Mouse (Mus musculus): ENCODE results near the gene Cd244a. TPM values are rescaled to one million over a fixed set of nuclear protein-coding genes. Genes with fewer than 3 reads are reported as not detected.

The Cd244a gene
- polyA plus RNA-seq, 1 experiment from 2014 or later, result not detected

DNA sequence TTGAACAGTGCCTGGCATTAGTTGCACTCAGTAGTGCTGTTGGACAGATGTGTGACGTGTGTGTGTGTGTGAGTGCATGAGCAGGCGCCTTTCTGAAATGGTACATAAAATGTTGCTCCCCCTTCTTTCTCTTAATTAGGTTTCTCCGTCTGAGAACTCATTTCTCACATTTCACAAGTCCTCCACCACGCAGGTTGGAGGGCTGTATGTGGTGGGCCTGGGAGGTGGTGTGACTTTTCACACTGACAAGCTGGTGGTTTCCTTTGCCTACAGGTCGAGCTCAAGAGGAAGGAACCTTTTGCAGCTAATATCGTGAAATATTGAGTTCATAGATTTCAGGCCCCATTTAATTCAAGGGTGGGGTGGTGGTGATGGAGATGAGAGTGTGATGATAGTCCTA is 70.2 kb downstream of the Cd244a start:
- no peaks in the 10 kb centered on the region for H3K9me3 ChIP-seq (ENCODE audit: control insufficient read depth, low read length)
- 87% methylated on average over 6 of the region's 6 CpGs for WGBS
- no peak for ATAC-seq (replicated peaks; ENCODE audit: low FRiP score)
- no peaks in the 10 kb centered on the region for H3K27me3 ChIP-seq (ENCODE audit: control insufficient read depth, insufficient read depth, low read length)
- no peak overlapping the region for H3K9ac ChIP-seq (ENCODE audit: low read length)
- H3K4me1 ChIP-seq (replicated peaks; ENCODE audit: control insufficient read depth, insufficient read depth, low read length), result no peaks in the 10 kb centered on the region
- DNase-seq (ENCODE audit: low spot score), result no peak
- H3K4me2 ChIP-seq (ENCODE audit: low read depth, low read length, severe bottlenecking), result no peak overlapping the region
- H3K36me3 ChIP-seq (ENCODE audit: control insufficient read depth, insufficient read depth, low read length), result no peaks in the 10 kb centered on the region
- no peak overlapping the region for H3K4me3 ChIP-seq (ENCODE audit: low read depth, low read length)
- no peak overlapping the region for H3K27ac ChIP-seq (ENCODE audit: low read depth, low read length)

DNA sequence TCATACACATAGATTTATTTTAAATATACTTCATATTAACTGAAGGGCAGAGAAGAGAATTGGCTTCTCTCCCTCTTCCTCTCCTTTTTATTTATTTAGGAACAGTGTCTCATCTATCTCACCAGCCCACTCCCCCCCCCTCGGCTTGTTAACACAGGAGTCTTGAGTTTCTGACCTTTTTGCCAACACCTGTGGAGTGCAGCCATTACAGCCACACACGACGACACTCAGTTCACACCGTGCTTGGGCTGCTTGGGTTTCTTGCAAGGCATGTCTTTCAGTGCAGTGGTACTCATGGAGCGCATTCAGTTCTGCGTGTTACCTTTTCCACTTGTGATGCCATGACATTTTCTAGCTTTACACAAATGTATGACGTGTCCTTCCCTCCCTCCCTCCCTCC is 71.0 kb downstream of the Cd244a start:
- H3K27ac ChIP-seq (ENCODE audit: low read depth, low read length), result no peak overlapping the region
- H3K9me3 ChIP-seq (ENCODE audit: control insufficient read depth, low read length), result no peaks in the 10 kb centered on the region
- no peak overlapping the region for H3K9ac ChIP-seq (ENCODE audit: low read length)
- ATAC-seq (replicated peaks; ENCODE audit: low FRiP score), result no peak
- H3K4me3 ChIP-seq (ENCODE audit: low read depth, low read length), result no peak overlapping the region
- no peak for DNase-seq (ENCODE audit: low spot score)
- WGBS, result 90% methylated on average over 7 of the region's 7 CpGs
- no peaks in the 10 kb centered on the region for H3K36me3 ChIP-seq (ENCODE audit: control insufficient read depth, insufficient read depth, low read length)
- no peaks in the 10 kb centered on the region for H3K4me1 ChIP-seq (replicated peaks; ENCODE audit: control insufficient read depth, insufficient read depth, low read length)
- no peak overlapping the region for H3K4me2 ChIP-seq (ENCODE audit: low read depth, low read length, severe bottlenecking)
- no peaks in the 10 kb centered on the region for H3K27me3 ChIP-seq (ENCODE audit: control insufficient read depth, insufficient read depth, low read length)

GRCm38 (mm10) chr1:171630912-171631311 is 71.9 kb downstream of the Cd244a start:
- Histone ChIP-seq H3K4me3 (ENCODE audit: low read depth, low read length) (no peak overlapping the region), H3K4me2 (ENCODE audit: low read depth, low read length, severe bottlenecking) (no peak overlapping the region), H3K4me1 (replicated peaks; ENCODE audit: control insufficient read depth, insufficient read depth, low read length) (no peaks in the 10 kb centered on the region), H3K9me3 (ENCODE audit: control insufficient read depth, low read length) (no peaks in the 10 kb centered on the region), H3K36me3 (ENCODE audit: control insufficient read depth, insufficient read depth, low read length) (no peaks in the 10 kb centered on the region), H3K27me3 (ENCODE audit: control insufficient read depth, insufficient read depth, low read length) (no peaks in the 10 kb centered on the region), H3K9ac (ENCODE audit: low read length) (no peak overlapping the region), H3K27ac (ENCODE audit: low read depth, low read length) (no peak overlapping the region)
- ATAC-seq (replicated peaks; ENCODE audit: low FRiP score) (no peak), DNase-seq (ENCODE audit: low spot score) (no peak)
- WGBS, result 91% methylated on average over 4 of the region's 4 CpGs

- Histone ChIP-seq H3K36me3 (ENCODE audit: control insufficient read depth, insufficient read depth, low read length) (no peaks in the 10 kb centered on the region), H3K4me1 (replicated peaks; ENCODE audit: control insufficient read depth, insufficient read depth, low read length) (no peaks in the 10 kb centered on the region), H3K27ac (ENCODE audit: low read depth, low read length) (no peak overlapping the region), H3K4me2 (ENCODE audit: low read depth, low read length, severe bottlenecking) (no peak overlapping the region), H3K9me3 (ENCODE audit: control insufficient read depth, low read length) (no peaks in the 10 kb centered on the region), H3K9ac (ENCODE audit: low read length) (no peak overlapping the region), H3K4me3 (ENCODE audit: low read depth, low read length) (no peak overlapping the region), H3K27me3 (ENCODE audit: control insufficient read depth, insufficient read depth, low read length) (no peaks in the 10 kb centered on the region)
- WGBS, result 76% methylated on average over 2 of the region's 2 CpGs
- DNase-seq (ENCODE audit: low spot score), result no peak
- ATAC-seq (replicated peaks; ENCODE audit: low FRiP score), result no peak
Observed at GRCm38 (mm10) chr1:171631447-171631846, 72.5 kb downstream of the Cd244a start.

GRCm38 (mm10) chr1:171635696-171636095 is 76.7 kb downstream of the Cd244a start:
- no peaks in the 10 kb centered on the region for H3K27me3 ChIP-seq (ENCODE audit: control insufficient read depth, insufficient read depth, low read length)
- WGBS, result 69% methylated on average over 6 of the region's 6 CpGs
- no peak overlapping the region for H3K4me2 ChIP-seq (ENCODE audit: low read depth, low read length, severe bottlenecking)
- no peaks in the 10 kb centered on the region for H3K4me1 ChIP-seq (replicated peaks; ENCODE audit: control insufficient read depth, insufficient read depth, low read length)
- ATAC-seq (replicated peaks; ENCODE audit: low FRiP score) (no peak), DNase-seq (ENCODE audit: low spot score) (no peak)
- no peak overlapping the region for H3K4me3 ChIP-seq (ENCODE audit: low read depth, low read length)
- no peak overlapping the region for H3K27ac ChIP-seq (ENCODE audit: low read depth, low read length)
- no peak overlapping the region for H3K9ac ChIP-seq (ENCODE audit: low read length)
- H3K36me3 ChIP-seq (ENCODE audit: control insufficient read depth, insufficient read depth, low read length), result no peaks in the 10 kb centered on the region
- no peaks in the 10 kb centered on the region for H3K9me3 ChIP-seq (ENCODE audit: control insufficient read depth, low read length)

- Histone ChIP-seq H3K4me2 (ENCODE audit: low read depth, low read length, severe bottlenecking) (no peak overlapping the region), H3K9me3 (ENCODE audit: control insufficient read depth, low read length) (no peaks in the 10 kb centered on the region), H3K4me1 (replicated peaks; ENCODE audit: control insufficient read depth, insufficient read depth, low read length) (no peaks in the 10 kb centered on the region), H3K9ac (ENCODE audit: low read length) (no peak overlapping the region), H3K36me3 (ENCODE audit: control insufficient read depth, insufficient read depth, low read length) (no peaks in the 10 kb centered on the region), H3K4me3 (ENCODE audit: low read depth, low read length) (no peak overlapping the region), H3K27ac (ENCODE audit: low read depth, low read length) (no peak overlapping the region), H3K27me3 (ENCODE audit: control insufficient read depth, insufficient read depth, low read length) (no peaks in the 10 kb centered on the region)
- WGBS, result 85% methylated on average over 8 of the region's 8 CpGs
- no peak for ATAC-seq (replicated peaks; ENCODE audit: low FRiP score)
- no peak for DNase-seq (ENCODE audit: low spot score)
Observed at GRCm38 (mm10) chr1:171637101-171637500, 78.1 kb downstream of the Cd244a start.

GRCm38 (mm10) chr1:171638686-171639085 is 79.7 kb downstream of the Cd244a start:
- 73% methylated on average over 2 of the region's 2 CpGs for WGBS
- H3K9me3 ChIP-seq (ENCODE audit: control insufficient read depth, low read length), result no peaks in the 10 kb centered on the region
- H3K27ac ChIP-seq (ENCODE audit: low read depth, low read length), result no peak overlapping the region
- H3K4me3 ChIP-seq (ENCODE audit: low read depth, low read length), result no peak overlapping the region
- H3K27me3 ChIP-seq (ENCODE audit: control insufficient read depth, insufficient read depth, low read length), result no peaks in the 10 kb centered on the region
- H3K4me1 ChIP-seq (replicated peaks; ENCODE audit: control insufficient read depth, insufficient read depth, low read length), result no peaks in the 10 kb centered on the region
- H3K36me3 ChIP-seq (ENCODE audit: control insufficient read depth, insufficient read depth, low read length), result no peaks in the 10 kb centered on the region
- DNase-seq (ENCODE audit: low spot score) (no peak), ATAC-seq (replicated peaks; ENCODE audit: low FRiP score) (no peak)
- H3K9ac ChIP-seq (ENCODE audit: low read length), result no peak overlapping the region
- H3K4me2 ChIP-seq (ENCODE audit: low read depth, low read length, severe bottlenecking), result no peak overlapping the region

GRCm38 (mm10) chr1:171640796-171641195 is 81.8 kb downstream of the Cd244a start:
- ATAC-seq (replicated peaks; ENCODE audit: low FRiP score), result no peak

DNA sequence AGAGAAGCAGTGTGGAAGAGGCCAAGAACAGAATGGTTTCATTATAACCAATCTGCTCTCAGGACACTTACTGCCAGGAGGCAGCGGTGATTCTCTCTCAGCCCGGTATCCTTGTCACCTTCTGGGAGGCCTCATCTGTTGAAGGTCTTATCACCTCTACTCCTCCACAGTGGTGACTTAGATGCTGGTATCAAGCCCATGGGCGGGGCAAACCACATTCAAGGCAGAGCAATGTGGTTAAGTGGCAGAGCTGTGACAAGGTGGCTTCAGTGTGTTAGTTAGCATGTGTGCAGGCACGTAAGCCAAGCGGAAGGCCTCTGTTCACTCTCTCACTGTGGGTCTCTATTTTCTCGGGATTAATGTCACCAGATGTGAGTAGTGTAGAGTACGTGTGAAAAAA is 84.6 kb downstream of the Cd244a start:
- DNase-seq (ENCODE audit: low spot score) (no peak), ATAC-seq (replicated peaks; ENCODE audit: low FRiP score) (no peak)
- Histone ChIP-seq H3K4me2 (ENCODE audit: low read depth, low read length, severe bottlenecking) (no peak overlapping the region), H3K4me3 (ENCODE audit: low read depth, low read length) (no peak overlapping the region), H3K27ac (ENCODE audit: low read depth, low read length) (no peak overlapping the region), H3K9ac (ENCODE audit: low read length) (no peak overlapping the region), H3K4me1 (replicated peaks; ENCODE audit: control insufficient read depth, insufficient read depth, low read length) (no peaks in the 10 kb centered on the region), H3K9me3 (ENCODE audit: control insufficient read depth, low read length) (no peaks in the 10 kb centered on the region), H3K27me3 (ENCODE audit: control insufficient read depth, insufficient read depth, low read length) (no peaks in the 10 kb centered on the region), H3K36me3 (ENCODE audit: control insufficient read depth, insufficient read depth, low read length) (no peaks in the 10 kb centered on the region)
- WGBS, result 84% methylated on average over 7 of the region's 7 CpGs

More at GRCm38 (mm10) chr1:171640796-171641195, 81.8 kb downstream of the Cd244a start:
- H3K27ac ChIP-seq (ENCODE audit: low read depth, low read length), result no peak overlapping the region
- no peak overlapping the region for H3K9ac ChIP-seq (ENCODE audit: low read length)
- no peaks in the 10 kb centered on the region for H3K27me3 ChIP-seq (ENCODE audit: control insufficient read depth, insufficient read depth, low read length)
- no peak overlapping the region for H3K4me3 ChIP-seq (ENCODE audit: low read depth, low read length)
- 94% methylated on average over 6 of the region's 6 CpGs for WGBS
- no peak for DNase-seq (ENCODE audit: low spot score)
- no peaks in the 10 kb centered on the region for H3K4me1 ChIP-seq (replicated peaks; ENCODE audit: control insufficient read depth, insufficient read depth, low read length)
- no peaks in the 10 kb centered on the region for H3K9me3 ChIP-seq (ENCODE audit: control insufficient read depth, low read length)
- no peaks in the 10 kb centered on the region for H3K36me3 ChIP-seq (ENCODE audit: control insufficient read depth, insufficient read depth, low read length)
- H3K4me2 ChIP-seq (ENCODE audit: low read depth, low read length, severe bottlenecking), result no peak overlapping the region

Measured in forebrain, embryonic 11.5 days (tissue).